Mouse (Mus musculus): ENCODE results near the gene Cfap69. TPM values are rescaled to one million over a fixed set of nuclear protein-coding genes. Genes with fewer than 3 reads are reported as not detected.

Gene Cfap69
- polyA plus RNA-seq (2015; fragmentation: Nextera tagmentation; extraction: Ambion mirVana) = 8.9 and 9.6 TPM in 2 replicates

- Histone ChIP-seq H3K9ac (replicated peaks; ENCODE audit: low read depth) (no peak within 1 kb of the TSS), H3K4me2 (replicated peaks; ENCODE audit: low read depth, low read length) (peak within 1 kb of the TSS; percentile 97), H3K4me3 (ENCODE audit: low read depth, low read length) (peak within 1 kb of the TSS; percentile 56), H3K27ac (ENCODE audit: low read length) (no peak within 1 kb of the TSS), H3K36me3 (ENCODE audit: insufficient read depth, low read length) (no peaks in the 10 kb centered on the region), H3K4me1 (ENCODE audit: insufficient read depth, low read depth, low read length) (0 out of 2 replicates have a peak, but pooled peaks cover 3% of the 10 kb centered on the region), H3K9me3 (ENCODE audit: low read length) (no peaks in the 10 kb centered on the region), H3K27me3 (replicated peaks; ENCODE audit: insufficient read depth, low read length) (no peaks in the 10 kb centered on the region)
- no peak for TF ChIP-seq CTCF (IDR thresholded peaks at IDR 0.05)
- no peak for TF ChIP-seq EP300 (IDR thresholded peaks at IDR 0.05)
- peak; percentile 86 for ATAC-seq
- under 1% methylated on average over 45 of the region's 48 CpGs for WGBS
- DNase-seq (ENCODE audit: low spot score) = peak; percentile 72
Observed at GRCm38 (mm10) chr5:5663655-5664370, at the start of gene Cfap69. Gene Cfap69 (minus strand): TSS chr5:5664239.

GRCm38 (mm10) chr5:5711032-5711431, 47.0 kb upstream of the Cfap69 start:
- no peaks in the 10 kb centered on the region for H3K9me3 ChIP-seq (ENCODE audit: low read length)
- H3K4me1 ChIP-seq (ENCODE audit: insufficient read depth, low read depth, low read length) = no peaks in the 10 kb centered on the region
- H3K9ac ChIP-seq (replicated peaks; ENCODE audit: low read depth) = no peak overlapping the region
- no peaks in the 10 kb centered on the region for H3K36me3 ChIP-seq (ENCODE audit: insufficient read depth, low read length)
- ATAC-seq (no peak), DNase-seq (ENCODE audit: low spot score) (no peak)
- H3K4me3 ChIP-seq (ENCODE audit: low read depth, low read length) = no peak overlapping the region
- H3K27ac ChIP-seq (ENCODE audit: low read length) = no peak overlapping the region
- 65% methylated on average over 4 of the region's 4 CpGs for WGBS
- no peaks in the 10 kb centered on the region for H3K27me3 ChIP-seq (replicated peaks; ENCODE audit: insufficient read depth, low read length)
- H3K4me2 ChIP-seq (replicated peaks; ENCODE audit: low read depth, low read length) = no peak overlapping the region
- no peak for TF ChIP-seq EP300 (IDR thresholded peaks at IDR 0.05)
- TF ChIP-seq CTCF (IDR thresholded peaks at IDR 0.05) = no peak

- ATAC-seq (no peak), DNase-seq (ENCODE audit: low spot score) (no peak)
- 51% methylated on average over 13 of the region's 13 CpGs for WGBS
- no peak overlapping the region for H3K9ac ChIP-seq (replicated peaks; ENCODE audit: low read depth)
- H3K4me3 ChIP-seq (ENCODE audit: low read depth, low read length) = peak overlapping the region; percentile 20; the same call in 1 of the 2 replicates
- no peaks in the 10 kb centered on the region for H3K27me3 ChIP-seq (replicated peaks; ENCODE audit: insufficient read depth, low read length)
- no peaks in the 10 kb centered on the region for H3K36me3 ChIP-seq (ENCODE audit: insufficient read depth, low read length)
- peak overlapping the region; percentile 37 for H3K4me2 ChIP-seq (replicated peaks; ENCODE audit: low read depth, low read length)
- H3K9me3 ChIP-seq (ENCODE audit: low read length) = no peaks in the 10 kb centered on the region
- TF ChIP-seq CTCF (IDR thresholded peaks at IDR 0.05) = no peak
- no peak for TF ChIP-seq EP300 (IDR thresholded peaks at IDR 0.05)
- H3K4me1 ChIP-seq (ENCODE audit: insufficient read depth, low read depth, low read length) = no peaks in the 10 kb centered on the region
- H3K27ac ChIP-seq (ENCODE audit: low read length) = no peak overlapping the region
Observed at GRCm38 (mm10) chr5:5707341-5708278, 43.6 kb upstream of the Cfap69 start.

- Histone ChIP-seq H3K27me3 (replicated peaks; ENCODE audit: insufficient read depth, low read length) (no peaks in the 10 kb centered on the region), H3K4me3 (ENCODE audit: low read depth, low read length) (no peak overlapping the region), H3K9me3 (ENCODE audit: low read length) (no peaks in the 10 kb centered on the region), H3K36me3 (ENCODE audit: insufficient read depth, low read length) (no peaks in the 10 kb centered on the region), H3K9ac (replicated peaks; ENCODE audit: low read depth) (no peak overlapping the region), H3K27ac (ENCODE audit: low read length) (no peak overlapping the region), H3K4me1 (ENCODE audit: insufficient read depth, low read depth, low read length) (no peaks in the 10 kb centered on the region), H3K4me2 (replicated peaks; ENCODE audit: low read depth, low read length) (no peak overlapping the region)
- ATAC-seq (no peak), DNase-seq (ENCODE audit: low spot score) (no peak)
- no peak for TF ChIP-seq EP300 (IDR thresholded peaks at IDR 0.05)
- no peak for TF ChIP-seq CTCF (IDR thresholded peaks at IDR 0.05)
- 53% methylated on average over 2 of the region's 2 CpGs for WGBS
Observed at GRCm38 (mm10) chr5:5705019-5705418, 41.0 kb upstream of the Cfap69 start.

- no peak overlapping the region for H3K4me2 ChIP-seq (replicated peaks; ENCODE audit: low read depth, low read length)
- no peak overlapping the region for H3K4me3 ChIP-seq (ENCODE audit: low read depth, low read length)
- H3K9me3 ChIP-seq (ENCODE audit: low read length) = no peaks in the 10 kb centered on the region
- no peaks in the 10 kb centered on the region for H3K4me1 ChIP-seq (ENCODE audit: insufficient read depth, low read depth, low read length)
- no peak overlapping the region for H3K9ac ChIP-seq (replicated peaks; ENCODE audit: low read depth)
- DNase-seq (ENCODE audit: low spot score) (no peak), ATAC-seq (no peak)
- H3K36me3 ChIP-seq (ENCODE audit: insufficient read depth, low read length) = no peaks in the 10 kb centered on the region
- H3K27ac ChIP-seq (ENCODE audit: low read length) = no peak overlapping the region
- no peak for TF ChIP-seq CTCF (IDR thresholded peaks at IDR 0.05)
- TF ChIP-seq EP300 (IDR thresholded peaks at IDR 0.05) = no peak
- no peaks in the 10 kb centered on the region for H3K27me3 ChIP-seq (replicated peaks; ENCODE audit: insufficient read depth, low read length)
- WGBS = 74% methylated on average over 2 of the region's 2 CpGs
Observed at GRCm38 (mm10) chr5:5700386-5700785, 36.3 kb upstream of the Cfap69 start.

GRCm38 (mm10) chr5:5698830-5699229, 34.8 kb upstream of the Cfap69 start:
- Histone ChIP-seq H3K9me3 (ENCODE audit: low read length) (no peaks in the 10 kb centered on the region), H3K4me3 (ENCODE audit: low read depth, low read length) (no peak overlapping the region), H3K36me3 (ENCODE audit: insufficient read depth, low read length) (no peaks in the 10 kb centered on the region), H3K4me2 (replicated peaks; ENCODE audit: low read depth, low read length) (no peak overlapping the region), H3K27me3 (replicated peaks; ENCODE audit: insufficient read depth, low read length) (no peaks in the 10 kb centered on the region), H3K4me1 (ENCODE audit: insufficient read depth, low read depth, low read length) (no peaks in the 10 kb centered on the region), H3K27ac (ENCODE audit: low read length) (no peak overlapping the region), H3K9ac (replicated peaks; ENCODE audit: low read depth) (no peak overlapping the region)
- WGBS = 39% methylated on average over 3 of the region's 3 CpGs
- no peak for TF ChIP-seq CTCF (IDR thresholded peaks at IDR 0.05)
- TF ChIP-seq EP300 (IDR thresholded peaks at IDR 0.05) = no peak
- DNase-seq (ENCODE audit: low spot score) (no peak), ATAC-seq (no peak)

Data from lung, postnatal 0 days (tissue).